Mouse (Mus musculus): ENCODE results near the gene Rbms3.

The Rbms3 gene

GRCm38 (mm10) chr9:116903304-116903993 is 726.3 kb downstream of the Rbms3 start:
- DNase-seq (ENCODE audit: low spot score) = peak; percentile 75

GRCm38 (mm10) chr9:116899403-116899802 is 730.3 kb downstream of the Rbms3 start:
- DNase-seq (ENCODE audit: low spot score) = no peak

- DNase-seq (ENCODE audit: low spot score) = no peak
These were observed 742.6 kb downstream of the Rbms3 start for GRCm38 (mm10) chr9:116886973-116887680.

GRCm38 (mm10) chr9:116885617-116886016 is 744.1 kb downstream of the Rbms3 start:
- DNase-seq (ENCODE audit: low spot score) = no peak

- no peak for DNase-seq (ENCODE audit: low spot score)
These were observed 749.2 kb downstream of the Rbms3 start for GRCm38 (mm10) chr9:116880503-116880902.

- DNase-seq (ENCODE audit: low spot score) = no peak
These were observed 749.9 kb downstream of the Rbms3 start for GRCm38 (mm10) chr9:116879600-116880457.

GRCm38 (mm10) chr9:116876786-116877185 is 752.9 kb downstream of the Rbms3 start:
- DNase-seq (ENCODE audit: low spot score) = no peak

GRCm38 (mm10) chr9:116873976-116874320 is 755.8 kb downstream of the Rbms3 start:
- DNase-seq (ENCODE audit: low spot score) = no peak

GRCm38 (mm10) chr9:116873033-116873975 is 756.4 kb downstream of the Rbms3 start:
- peak; percentile 52 for DNase-seq (ENCODE audit: low spot score)

GRCm38 (mm10) chr9:116872346-116872745 is 757.4 kb downstream of the Rbms3 start:
- no peak for DNase-seq (ENCODE audit: low spot score)

- no peak for DNase-seq (ENCODE audit: low spot score)
These were observed 758.1 kb downstream of the Rbms3 start for GRCm38 (mm10) chr9:116871576-116871975.

- no peak for DNase-seq (ENCODE audit: low spot score)
These were observed 763.7 kb downstream of the Rbms3 start for GRCm38 (mm10) chr9:116866060-116866459.

GRCm38 (mm10) chr9:116863626-116864025 is 766.1 kb downstream of the Rbms3 start:
- peak; percentile 16 for DNase-seq (ENCODE audit: low spot score)

- no peak for DNase-seq (ENCODE audit: low spot score)
These were observed 767.4 kb downstream of the Rbms3 start for GRCm38 (mm10) chr9:116862341-116862740.

GRCm38 (mm10) chr9:116857861-116858595 is 771.7 kb downstream of the Rbms3 start:
- no peak for DNase-seq (ENCODE audit: low spot score)

- no peak for DNase-seq (ENCODE audit: low spot score)
These were observed 772.6 kb downstream of the Rbms3 start for GRCm38 (mm10) chr9:116857151-116857550.

GRCm38 (mm10) chr9:116855744-116856143 is 774.0 kb downstream of the Rbms3 start:
- no peak for DNase-seq (ENCODE audit: low spot score)

GRCm38 (mm10) chr9:116848905-116849304 is 780.8 kb downstream of the Rbms3 start:
- DNase-seq (ENCODE audit: low spot score) = no peak

- DNase-seq (ENCODE audit: low spot score) = no peak
These were observed 781.5 kb downstream of the Rbms3 start for GRCm38 (mm10) chr9:116848166-116848565.

GRCm38 (mm10) chr9:116847241-116848135 is 782.2 kb downstream of the Rbms3 start:
- DNase-seq (ENCODE audit: low spot score) = no peak

Measured in embryo, embryonic 10.5 days (tissue).